Mouse (Mus musculus): Measurements from ENCODE around the gene Myl4.

Myl4 gene

GRCm38 (mm10) chr11:104550406-104550974, at the start of gene Myl4, which contains the start of gene Cdc27:
Gene Myl4, plus strand, starts transcription at chr11:104550663.
Gene Cdc27, minus strand, starts transcription at chr11:104550620.
- WGBS: under 1% methylated on average over 35 of the region's 35 CpGs

- 73% methylated on average over 4 of the region's 4 CpGs for WGBS
Observed at GRCm38 (mm10) chr11:104508455-104508854, 42.0 kb upstream of the Myl4 start.

- 96% methylated on average over 2 of the region's 2 CpGs for WGBS
Observed at GRCm38 (mm10) chr11:104510606-104511005, 39.9 kb upstream of the Myl4 start.

GRCm38 (mm10) chr11:104512436-104512835, 38.0 kb upstream of the Myl4 start:
- WGBS: 58% methylated on average over 4 of the region's 4 CpGs

- 85% methylated on average over 6 of the region's 6 CpGs for WGBS
Observed at GRCm38 (mm10) chr11:104525935-104526334, 24.5 kb upstream of the Myl4 start.

GRCm38 (mm10) chr11:104536843-104537242, 13.6 kb upstream of the Myl4 start:
- 95% methylated on average over 2 of the region's 2 CpGs for whole genome bisulfite sequencing

GRCm38 (mm10) chr11:104537945-104538555, 12.4 kb upstream of the Myl4 start:
- 85% methylated on average over 2 of the region's 2 CpGs for WGBS

- WGBS: 95% methylated on average over 5 of the region's 5 CpGs
Observed at GRCm38 (mm10) chr11:104539811-104540210, 10.7 kb upstream of the Myl4 start.

GRCm38 (mm10) chr11:104543337-104543736, 7.1 kb upstream of the Myl4 start:
- 89% methylated on average over 2 of the region's 2 CpGs for WGBS

GRCm38 (mm10) chr11:104544507-104544906, 6.0 kb upstream of the Myl4 start:
- WGBS: 39% methylated on average over 2 of the region's 2 CpGs

GRCm38 (mm10) chr11:104547502-104547901, 3.0 kb upstream of the Myl4 start:
- WGBS: 87% methylated on average over 3 of the region's 3 CpGs

- 1% methylated on average over 53 of the region's 53 CpGs for WGBS
Observed at GRCm38 (mm10) chr11:104549438-104550405, 741 bp upstream of the Myl4 start.

GRCm38 (mm10) chr11:104558065-104558464, 7.6 kb downstream of the Myl4 start:
- 41% methylated on average over 4 of the region's 4 CpGs for WGBS

GRCm38 (mm10) chr11:104558651-104559403, 8.4 kb downstream of the Myl4 start:
- 36% methylated on average over 4 of the region's 4 CpGs for WGBS

GRCm38 (mm10) chr11:104560971-104561370, 10.5 kb downstream of the Myl4 start:
- 58% methylated on average over 2 of the region's 2 CpGs for WGBS

- 25% methylated on average over 1 of the region's 1 CpGs for WGBS
Observed at GRCm38 (mm10) chr11:104563496-104563895, 13.0 kb downstream of the Myl4 start.

- WGBS: 74% methylated on average over 9 of the region's 9 CpGs
Observed at GRCm38 (mm10) chr11:104565172-104565571, 14.7 kb downstream of the Myl4 start.

GRCm38 (mm10) chr11:104566097-104566496, 15.6 kb downstream of the Myl4 start:
- 48% methylated on average over 6 of the region's 6 CpGs for WGBS

- 68% methylated on average over 2 of the region's 2 CpGs for WGBS
Observed at GRCm38 (mm10) chr11:104566796-104567195, 16.3 kb downstream of the Myl4 start.

- 42% methylated on average over 9 of the region's 9 CpGs for WGBS
Observed at GRCm38 (mm10) chr11:104567736-104568135, 17.3 kb downstream of the Myl4 start.

GRCm38 (mm10) chr11:104568326-104568725, 17.9 kb downstream of the Myl4 start:
- WGBS: 81% methylated on average over 4 of the region's 4 CpGs

GRCm38 (mm10) chr11:104570515-104570914, 20.1 kb downstream of the Myl4 start:
- 89% methylated on average over 8 of the region's 8 CpGs for WGBS

Measured in cerebral cortex, adult 2 months (tissue).